Mouse (Mus musculus) heart, postnatal 10 days (tissue): Measurements from ENCODE around the gene Gnb5. TPM values are rescaled to one million over a fixed set of nuclear protein-coding genes. Genes with fewer than 3 reads are reported as not detected.

ENCODE experiments used
- total RNA-seq, 2 experiments: library from RNA; stranded (reverse); gene quantifications; 2 replicates each; pipeline ENCODE4 v1.2.3; 2021

The Gnb5 gene
- total RNA-seq, 2 experiments from 2014 or later, result 32.8 to 33.3 TPM

Other genes starting within 250 kb of the Gnb5 start
- 10 to 100 TPM; 18.1 to 18.4 TPM for gene Myo5a, start 235.3 kb upstream of the Gnb5 start, total RNA-seq
- gene Myo5c, start 74.3 kb upstream of the Gnb5 start, total RNA-seq, result 1 to 10 TPM; 3.4 to 4.9 TPM
- gene Bcl2l10, start 41.5 kb downstream of the Gnb5 start, total RNA-seq, result not detected
- gene Mapk6, start 103.7 kb downstream of the Gnb5 start, total RNA-seq, result 10 to 100 TPM; 47.8 to 49.8 TPM
- gene Leo1, start 135.2 kb downstream of the Gnb5 start, total RNA-seq, result 10 to 100 TPM; 21.8 to 23.2 TPM